Mouse (Mus musculus) cortical plate, adult 2 months (tissue): ENCODE results near the gene Cdh23.

ENCODE experiments used
- CTCF ChIP-seq: fragments of 200-500 bp; IDR thresholded peaks from 2 replicates; pipeline ENCODE4 v1.5.1; 2011; ENCODE audit warnings: mild to moderate bottlenecking, control low read depth, low read length; ENCODE audit not compliant: insufficient read depth; ENCODE audit errors: extremely low read depth
- POLR2A ChIP-seq: fragments of 200-500 bp; IDR thresholded peaks from 2 replicates; pipeline ENCODE4 v1.6.1; 2011; ENCODE audit warnings: mild to moderate bottlenecking, low read length, control low read depth; ENCODE audit not compliant: insufficient read depth; ENCODE audit errors: extremely low read depth

DNA sequence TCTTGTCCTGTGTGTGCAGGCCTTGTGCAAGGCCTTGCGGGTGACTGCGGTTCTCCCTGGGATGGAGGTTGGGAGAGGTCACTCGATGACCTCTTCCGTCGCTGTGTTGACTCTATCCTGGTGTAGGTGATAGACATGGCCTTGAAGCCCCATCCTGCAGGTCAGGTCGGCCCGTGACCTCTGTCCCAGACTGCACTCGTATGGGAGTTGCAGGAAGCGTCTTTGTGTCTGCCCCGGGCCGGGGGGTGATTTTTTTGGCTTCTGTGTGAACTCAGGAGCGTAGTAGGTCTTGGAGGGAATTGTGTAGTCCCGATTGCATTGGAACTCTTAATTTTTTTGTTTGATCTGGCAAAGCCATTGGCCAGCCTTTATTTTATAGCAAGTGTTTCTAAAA is 418.3 kb downstream of the Cdh23 start:
- TF ChIP-seq CTCF (no peak), POLR2A (no peak)
